Mouse (Mus musculus) liver, adult 2 months (tissue): ENCODE measurements around the gene Xrcc4.

Experiments
- CTCF ChIP-seq: fragments of 200-500 bp; IDR thresholded peaks from 2 replicates; pipeline ENCODE4 v1.5.1; 2011; ENCODE audit warnings: low read depth, low read length, control low read depth
- POLR2A ChIP-seq: fragments of 200-500 bp; IDR thresholded peaks from 2 replicates; pipeline ENCODE4 v1.6.1; 2011; ENCODE audit warnings: low read length, control low read depth; ENCODE audit not compliant: insufficient read depth; ENCODE audit errors: extremely low read depth

GRCm38 (mm10) chr13:89742686-89743200, 346.7 kb downstream of the Xrcc4 start:
- no peak for TF ChIP-seq CTCF
- TF ChIP-seq POLR2A, result no peak
